Mouse (Mus musculus): ENCODE measurements around the gene Ak2.

The Ak2 gene

GRCm38 (mm10) chr4:129048501-129049305 is 56.9 kb downstream of the Ak2 start:
- in situ Hi-C loops (cut with MboI, MseI), result loop anchor here (10.0 kb wide), 1 partner anchor 1754 kb away; no protein-coding TSS in a partner anchor

- in situ Hi-C loops (cut with MboI, MseI), result loop anchor here (10.0 to 25.0 kb wide), 2 partner anchors 1755 to 1863 kb away; partner anchors contain the start of gene Laptm5
These were observed 57.7 kb downstream of the Ak2 start for GRCm38 (mm10) chr4:129049306-129050011.

DNA sequence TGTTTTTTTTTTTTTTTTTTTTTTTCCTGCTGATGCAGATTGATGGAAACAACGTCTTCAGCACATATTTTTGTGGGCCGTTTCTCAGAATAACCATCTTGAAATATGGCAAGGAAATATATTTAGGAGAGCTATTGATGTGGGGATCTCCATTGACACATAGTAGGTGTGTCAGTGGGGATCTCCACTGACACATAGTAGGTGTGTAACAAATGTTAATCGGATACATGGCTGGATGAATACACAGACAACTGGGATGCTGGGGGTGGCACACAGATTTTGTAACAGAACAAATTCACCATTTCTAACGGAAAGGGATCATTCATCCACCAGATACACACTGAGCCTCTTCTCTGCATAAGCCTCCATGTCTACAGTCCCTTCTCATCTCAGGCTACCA is 58.6 kb downstream of the Ak2 start:
- in situ Hi-C loops (cut with MboI, MseI), result loop anchor here (25.0 kb wide), 1 partner anchor 1862 kb away; the partner anchor contains the start of gene Laptm5

DNA sequence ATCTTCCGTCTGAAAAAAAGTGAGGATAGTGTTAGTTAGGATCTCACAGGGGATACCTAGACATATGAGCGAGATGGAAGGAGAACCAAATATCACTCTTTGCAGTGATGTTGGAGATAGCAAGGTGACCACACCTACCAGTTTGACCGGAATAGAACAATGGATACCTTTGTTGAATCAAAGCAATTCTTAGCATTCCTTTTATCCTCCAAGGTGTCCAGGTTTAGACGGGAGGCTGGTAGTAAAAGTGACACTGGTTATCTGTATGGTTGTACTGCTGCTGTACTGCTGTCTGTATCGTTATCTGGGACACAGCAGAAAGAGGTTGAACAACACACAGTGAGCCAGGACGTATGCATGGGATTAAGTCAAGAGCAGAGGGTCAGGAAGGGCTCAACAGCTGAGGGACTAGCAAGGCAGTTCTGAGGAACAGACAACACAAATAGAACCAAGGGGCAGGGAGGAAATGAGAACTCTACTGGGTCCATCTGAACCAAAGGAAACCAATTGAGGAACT is 59.2 kb downstream of the Ak2 start:
- in situ Hi-C loops (cut with MboI, MseI), result loop anchor here (25.0 kb wide), 1 partner anchor 1861 kb away; the partner anchor contains the start of gene Laptm5

DNA sequence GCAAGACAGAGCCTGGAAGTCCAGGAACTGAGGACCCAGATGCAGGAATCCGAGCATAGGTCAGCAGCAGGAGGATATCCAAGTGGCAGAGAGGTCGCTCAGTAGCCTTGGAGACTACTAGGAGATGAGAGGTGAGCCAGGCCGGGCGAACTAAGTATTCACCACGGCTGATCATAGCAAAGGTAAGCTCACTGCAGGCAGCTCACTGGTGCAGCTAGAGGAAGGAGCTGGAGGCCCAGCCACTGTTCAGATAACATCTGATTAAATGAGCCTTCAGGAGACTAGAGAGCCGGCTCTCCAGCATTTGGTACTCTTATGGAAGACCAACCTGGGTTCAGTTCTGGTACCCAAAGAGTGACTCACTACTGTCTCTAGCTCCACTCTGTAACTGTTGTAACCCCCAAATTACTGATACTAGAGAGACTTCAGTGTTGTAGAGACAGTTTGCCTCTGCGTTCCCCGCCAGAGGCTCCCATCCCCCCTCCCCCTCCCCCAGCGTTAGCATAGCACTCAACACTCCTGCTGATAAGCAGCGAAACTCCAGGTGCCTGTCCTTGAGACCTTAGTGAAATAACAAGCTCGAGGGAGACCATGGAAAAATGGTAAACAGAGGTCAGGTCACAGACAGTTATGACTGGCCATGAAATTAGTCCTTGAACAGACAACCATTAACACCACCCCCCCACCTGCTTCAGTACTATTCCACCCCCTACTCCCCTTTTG is 59.9 kb downstream of the Ak2 start:
- in situ Hi-C loops (cut with MboI, MseI), result loop anchor here (25.0 kb wide), 1 partner anchor 1861 kb away; the partner anchor contains the start of gene Laptm5

GRCm38 (mm10) chr4:129054757-129055156 is 63.0 kb downstream of the Ak2 start:
- in situ Hi-C loops (cut with MboI, MseI), result loop anchor here (25.0 kb wide), 1 partner anchor 1858 kb away; the partner anchor contains the start of gene Laptm5

DNA sequence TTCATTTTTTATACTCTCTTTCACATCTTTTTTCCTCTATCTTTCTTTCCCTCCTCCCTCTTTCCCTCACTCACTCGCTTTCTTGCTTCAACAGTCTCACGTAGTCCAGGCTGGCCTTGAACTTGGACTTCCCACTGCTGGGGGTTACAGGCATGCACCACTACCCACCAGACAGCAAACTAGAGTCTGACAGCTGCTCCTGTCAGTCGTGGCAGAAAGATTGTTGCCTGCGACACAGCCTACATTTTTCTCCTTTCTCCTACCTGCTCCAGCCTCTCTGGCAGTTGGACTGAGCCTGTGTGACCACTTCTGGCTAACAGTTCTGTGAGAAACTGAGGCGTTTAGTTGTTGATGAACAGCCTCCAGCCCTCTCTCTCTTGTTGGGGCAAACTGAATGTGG is 63.8 kb downstream of the Ak2 start:
- in situ Hi-C loops (cut with MboI, MseI), result loop anchor here (25.0 kb wide), 1 partner anchor 1857 kb away; the partner anchor contains the start of gene Laptm5

DNA sequence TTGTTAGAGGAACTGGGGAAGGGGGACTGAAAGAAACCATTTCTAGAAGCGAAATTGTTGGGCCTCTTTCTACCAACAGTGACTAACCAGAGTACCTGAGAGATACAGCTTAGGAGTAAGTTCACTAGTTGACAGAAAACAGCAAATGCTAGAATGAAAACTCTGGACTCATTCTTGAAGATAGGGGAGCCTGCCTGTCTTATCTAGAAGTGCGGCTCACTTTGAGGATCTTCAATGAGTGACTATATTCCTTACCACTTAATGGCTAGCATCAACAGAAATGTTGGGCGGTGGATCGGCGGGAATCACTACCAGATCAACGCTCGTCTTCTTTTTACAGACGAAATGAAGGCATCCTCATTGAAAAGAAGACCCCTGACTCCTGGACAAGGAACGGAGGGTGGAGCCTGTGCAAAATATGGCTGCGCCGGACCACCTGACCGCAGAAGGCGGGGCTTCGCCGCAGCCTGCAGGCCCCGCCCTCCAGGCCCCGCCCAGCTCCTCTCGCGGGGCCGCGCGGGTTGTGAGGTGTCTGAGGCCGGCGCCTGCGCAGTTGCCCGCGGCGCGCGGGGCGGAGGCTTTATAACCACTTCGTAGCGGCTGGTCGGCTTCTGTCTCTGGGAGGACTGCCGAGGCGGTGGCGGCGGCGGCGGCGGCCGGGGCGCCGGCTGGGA is 65.9 kb downstream of the Ak2 start:
- in situ Hi-C loops (cut with MboI, MseI), result loop anchor here (25.0 kb wide), 1 partner anchor 1855 kb away; the partner anchor contains the start of gene Laptm5

DNA sequence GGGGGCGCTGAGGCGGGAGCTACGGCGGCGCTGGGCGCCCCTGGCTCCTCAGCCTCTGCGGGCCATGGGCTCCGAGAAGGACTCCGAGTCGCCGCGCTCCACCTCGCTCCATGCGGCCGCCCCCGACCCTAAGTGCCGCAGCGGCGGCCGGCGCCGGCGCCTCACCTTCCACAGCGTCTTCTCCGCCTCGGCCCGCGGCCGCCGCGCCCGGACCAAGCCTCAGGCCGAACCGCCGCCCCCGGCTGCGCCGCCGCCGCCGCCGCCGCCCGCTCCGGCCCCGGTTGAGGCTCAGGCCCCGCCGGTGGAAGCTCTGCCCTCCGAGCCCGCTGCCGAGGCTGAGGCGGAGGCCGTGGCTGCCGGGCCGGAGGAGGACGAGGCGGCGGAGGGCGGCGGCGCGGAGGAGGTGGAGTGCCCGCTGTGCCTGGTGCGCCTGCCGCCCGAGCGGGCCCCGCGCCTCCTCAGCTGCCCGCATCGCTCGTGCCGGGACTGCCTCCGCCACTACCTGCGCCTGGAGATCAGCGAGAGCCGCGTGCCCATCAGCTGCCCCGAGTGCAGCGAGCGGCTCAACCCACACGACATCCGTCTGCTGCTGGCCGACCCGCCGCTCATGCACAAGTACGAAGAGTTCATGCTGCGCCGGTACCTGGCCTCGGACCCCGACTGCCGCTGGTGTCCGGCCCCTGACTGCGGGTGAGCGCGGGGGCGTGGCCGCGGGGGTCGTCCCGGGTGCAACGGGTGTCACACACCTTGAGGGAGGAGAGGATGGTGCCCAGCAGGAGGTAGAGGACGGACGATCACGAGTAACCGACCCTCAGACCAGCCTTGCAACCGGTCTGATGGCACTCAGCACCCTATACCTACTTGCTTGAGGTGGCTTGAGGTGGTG is 66.7 kb downstream of the Ak2 start, which contains the start of gene Rnf19b:
Gene Rnf19b, plus strand, starts transcription at position 65 of the 886 bp plus-strand sequence.
- in situ Hi-C loops (cut with MboI, MseI), result loop anchor here (25.0 kb wide), 1 partner anchor 1854 kb away; the partner anchor contains the start of gene Laptm5

GRCm38 (mm10) chr4:129059125-129059551 is 67.4 kb downstream of the Ak2 start:
- in situ Hi-C loops (cut with MboI, MseI), result loop anchor here (25.0 kb wide), 1 partner anchor 1853 kb away; the partner anchor contains the start of gene Laptm5

GRCm38 (mm10) chr4:129059922-129060321 is 68.2 kb downstream of the Ak2 start:
- in situ Hi-C loops (cut with MboI, MseI), result loop anchor here (25.0 kb wide), 1 partner anchor 1852 kb away; the partner anchor contains the start of gene Laptm5
